In genomic region chr12:61522148-61522828, GRCm38 (mm10) we compare ENCODE assay signal across 9 mouse cellular contexts. TPM values are rescaled to one million over a fixed set of nuclear protein-coding genes. Genes with fewer than 3 reads are reported as not detected.
DNase-seq lines count a peak whose midpoint lies in the region; ATAC-seq and TF ChIP-seq lines count a peak whose summit lies in the region.
"Had no signal": no experiment of that assay in that cellular context is flagged by ENCODE, and none has a peak within 500 bp of the region (broad histone marks: within the 10 kb centered on the region; RNA-seq: fewer than 3 reads in every experiment).

No protein-coding gene starts in this region.

- ATAC-seq in embryonic facial prominence, embryonic 15.5 days (ENCODE audit: insufficient number of reproducible peaks, low FRiP score, low TSS enrichment, low read depth): peak; percentile 48; the same call in 1 of the 2 replicates
- no peak for ATAC-seq in erythroid progenitor cell, adult 5-6 weeks (replicated peaks; ENCODE audit: low FRiP score, poor library complexity, severe bottlenecking)

- H3K9me3 ChIP-seq in embryonic facial prominence, embryonic 15.5 days (replicated peaks): no peaks in the 10 kb centered on the region
- H3K9me3 ChIP-seq in limb, embryonic 10.5 days (replicated peaks): no peaks in the 10 kb centered on the region

- peak overlapping the region; percentile 87 for H3K4me2 ChIP-seq in embryonic facial prominence, embryonic 15.5 days (replicated peaks)

- H3K27me3 ChIP-seq in embryonic facial prominence, embryonic 15.5 days: peaks cover 36% of the 10 kb centered on the region
- H3K27me3 ChIP-seq in limb, embryonic 10.5 days (ENCODE audit: low read depth, poor library complexity, severe bottlenecking): peaks cover 61% of the 10 kb centered on the region

- H3K4me1 ChIP-seq in embryonic facial prominence, embryonic 15.5 days: peaks cover 24% of the 10 kb centered on the region
- H3K4me1 ChIP-seq in limb, embryonic 10.5 days: peaks cover 29% of the 10 kb centered on the region

- DNase-seq in layer of hippocampus, adult 2 months (ENCODE audit: low spot score in 2 of 2): peak in 1 of 2 experiments; percentile 13
- DNase-seq in layer of hippocampus, adult 18-20 months (ENCODE audit: low spot score in 2 of 2): no peak
- peak; percentile 30 for DNase-seq in limb, embryonic 10.5 days (ENCODE audit: low spot score)
- peak; percentile 66 for DNase-seq in retina, embryonic 14.5 days (ENCODE audit: low spot score)
- no peak for DNase-seq in lung, postnatal 10 days
- DNase-seq in T-cell, adult 2 months (ENCODE audit: low spot score): no peak

- peak overlapping the region; percentile 75 for H3K4me3 ChIP-seq in layer of hippocampus, adult 2 months
- peak overlapping the region; percentile 58 for H3K4me3 ChIP-seq in embryonic facial prominence, embryonic 15.5 days (replicated peaks)
- peak overlapping the region; percentile 67 for H3K4me3 ChIP-seq in limb, embryonic 10.5 days

- no peak for TF ChIP-seq CTCF in layer of hippocampus, adult 2 months (conservative IDR thresholded peaks at IDR 0.05)

- 5% methylated on average over 6 of the region's 6 CpGs for WGBS in embryonic facial prominence, embryonic 15.5 days
- 5% methylated on average over 6 of the region's 6 CpGs for WGBS in limb, embryonic 10.5 days

- H3K9ac ChIP-seq in embryonic facial prominence, embryonic 15.5 days: no peak overlapping the region

- H3K27ac ChIP-seq in layer of hippocampus, adult 2 months: peak overlapping the region; percentile 94
- no peak overlapping the region for H3K27ac ChIP-seq in embryonic facial prominence, embryonic 15.5 days (replicated peaks)
- H3K27ac ChIP-seq in limb, embryonic 10.5 days: no peak overlapping the region

- no peaks in the 10 kb centered on the region for H3K36me3 ChIP-seq in embryonic facial prominence, embryonic 15.5 days
- H3K36me3 ChIP-seq in limb, embryonic 10.5 days: no peaks in the 10 kb centered on the region

RNA-seq across cellular contexts. Expression of gene Lrfn5, which starts 0.7 kb away (rescaled TPM):
- total RNA-seq in layer of hippocampus, adult 2 months (2021): 100 to 1,000 TPM; 106 to 110 TPM
- 10 to 100 TPM; 85.4 to 92.3 TPM for total RNA-seq in layer of hippocampus, adult 18-20 months (2021)
- polyA plus RNA-seq in embryonic facial prominence, embryonic 15.5 days (2015; fragmentation: Nextera tagmentation; extraction: Ambion mirVana): 3.9 and 5.8 TPM in 2 replicates
- 0.28 and 0.56 TPM in 2 replicates for polyA plus RNA-seq in limb, embryonic 10.5 days (2016; fragmentation: Nextera tagmentation; extraction: Ambion mirVana)
- total RNA-seq in erythroid progenitor cell, adult 5-6 weeks (2015; ENCODE audit: low replicate concordance): not detected in 2 replicates
- total RNA-seq in erythroid progenitor cell, adult 5-6 weeks (2017; ENCODE audit: low replicate concordance): not detected in 2 replicates
- polyA plus RNA-seq: testis, adult 2 months had no signal

Comparison
In these comparisons a context has a peak if more than half of its experiments do, and no peak if none do; other contexts are left out.
1. DNase-seq: peak in limb, embryonic 10.5 days (single experiment) and retina, embryonic 14.5 days (single experiment); none in layer of hippocampus, adult 18-20 months (0 of 2), lung, postnatal 10 days (single experiment) and T-cell, adult 2 months (single experiment).
2. RNA of gene Lrfn5, which starts 0.7 kb away (total RNA-seq): 106 to 110 TPM in layer of hippocampus, adult 2 months and 85.4 to 92.3 TPM in layer of hippocampus, adult 18-20 months; not detected in erythroid progenitor cell, adult 5-6 weeks; every median in the first group is over 10 times any median in the second.
3. Peak in every context shown above with its lines, with median percentiles within 50 percentile points of each other: H3K4me3 ChIP-seq.